Mouse (Mus musculus) limb, embryonic 11.5 days (tissue): ENCODE data around the gene Wdr35. TPM values are rescaled to one million over a fixed set of nuclear protein-coding genes. Genes with fewer than 3 reads are reported as not detected.

Experiments used
- ATAC-seq: fragments of 200-750 bp; cut with Nextera tagmentation; 2 replicates; pipeline ENCODE4 v1.8.0; 2017; ENCODE audit warnings: low read depth; ENCODE audit not compliant: insufficient number of reproducible peaks, low FRiP score, low TSS enrichment
- DNase-seq: peaks from one replicate; pipeline ENCODE4 v3.0.0-alpha.2; 2015; ENCODE audit warnings: low spot score
- H3K27ac ChIP-seq: fragments of 300-500 bp; sonication (generic); replicated peaks from 2 replicates; pipeline ENCODE4 v1.5.1; 2014; ENCODE audit warnings: low read depth, mild to moderate bottlenecking, low read length
- H3K27me3 ChIP-seq: fragments of 300-500 bp; sonication (generic); 2 replicates; pipeline ENCODE4 v1.6.1; 2014; ENCODE audit warnings: mild to moderate bottlenecking, low read length, mixed read lengths; ENCODE audit not compliant: control insufficient read depth, insufficient read depth
- H3K36me3 ChIP-seq: fragments of 300-500 bp; sonication (generic); 2 replicates; pipeline ENCODE4 v1.6.1; 2014; ENCODE audit warnings: mild to moderate bottlenecking, low read length, moderate library complexity, mixed read lengths; ENCODE audit not compliant: control insufficient read depth, insufficient read depth
- H3K4me1 ChIP-seq: fragments of 300-500 bp; sonication (generic); 2 replicates; pipeline ENCODE4 v1.6.1; 2014; ENCODE audit warnings: low read length, mixed read lengths; ENCODE audit not compliant: control insufficient read depth, insufficient read depth
- H3K4me2 ChIP-seq: fragments of 300-500 bp; sonication (generic); 2 replicates; pipeline ENCODE4 v1.6.1; 2014; ENCODE audit warnings: low read depth, mild to moderate bottlenecking, moderate library complexity; ENCODE audit not compliant: severe bottlenecking
- H3K4me3 ChIP-seq: fragments of 300-500 bp; sonication (generic); 2 replicates; pipeline ENCODE4 v1.5.1; 2014; ENCODE audit warnings: low read depth, low read length
- H3K9ac ChIP-seq: fragments of 300-500 bp; sonication (generic); 2 replicates; pipeline ENCODE4 v1.6.1; 2014; ENCODE audit warnings: mild to moderate bottlenecking, low read length
- H3K9me3 ChIP-seq: fragments of 300-500 bp; sonication (generic); 2 replicates; pipeline ENCODE4 v1.6.1; 2016; ENCODE audit warnings: low read length; ENCODE audit not compliant: control insufficient read depth
- WGBS: fragments of 180-500 bp; shearing (Covaris S2); extraction: QIAGEN DNeasy Blood & Tissue Kit; methylation state at CpG from one replicate; pipeline ENCODE4 v1.1.7; 2014; 5-methylcytosine and 5-hydroxymethylcytosine counted together
- polyA plus RNA-seq: library from polyadenylated mRNA; unstranded; fragments of >200 nt; fragmentation: Nextera tagmentation; extraction: Ambion mirVana; gene quantifications from 2 replicates; pipeline ENCODE4 v1.2.1, GENCODE M21; 2014

Gene Wdr35
- polyA plus RNA-seq, 1 experiment from 2014 or later = 27.3 TPM

GRCm38 (mm10) chr12:8941131-8941615 is 32.5 kb upstream of the Wdr35 start:
- DNase-seq (no peak), ATAC-seq (no peak)
- no peak overlapping the region for H3K9ac ChIP-seq
- H3K9me3 ChIP-seq = no peaks in the 10 kb centered on the region
- no peak overlapping the region for H3K4me3 ChIP-seq
- H3K27me3 ChIP-seq = no peaks in the 10 kb centered on the region
- H3K4me1 ChIP-seq = no peaks in the 10 kb centered on the region
- no peak overlapping the region for H3K27ac ChIP-seq
- whole genome bisulfite sequencing = 73% methylated on average over 4 of the region's 4 CpGs
- H3K4me2 ChIP-seq = no peak overlapping the region
- H3K36me3 ChIP-seq = peaks cover 8% of the 10 kb centered on the region; the same call in 1 of the 2 replicates

- no peak overlapping the region for H3K9ac ChIP-seq
- 60% methylated on average over 4 of the region's 4 CpGs for WGBS
- no peaks in the 10 kb centered on the region for H3K4me1 ChIP-seq
- ATAC-seq = no peak
- H3K27me3 ChIP-seq = no peaks in the 10 kb centered on the region
- no peak overlapping the region for H3K4me2 ChIP-seq
- no peaks in the 10 kb centered on the region for H3K9me3 ChIP-seq
- no peak overlapping the region for H3K4me3 ChIP-seq
- no peak for DNase-seq
- peaks cover 4% of the 10 kb centered on the region; the same call in 1 of the 2 replicates for H3K36me3 ChIP-seq
- no peak overlapping the region for H3K27ac ChIP-seq
Observed at GRCm38 (mm10) chr12:8941699-8942392, 31.8 kb upstream of the Wdr35 start.

GRCm38 (mm10) chr12:8947163-8947562 is 26.5 kb upstream of the Wdr35 start:
- Histone ChIP-seq H3K27ac (0 out of 2 replicates have a peak overlapping the region, but pooled peaks have one; percentile 14), H3K9ac (no peak overlapping the region), H3K4me3 (peak overlapping the region; percentile 50; the same call in 1 of the 2 replicates), H3K36me3 (no peaks in the 10 kb centered on the region), H3K4me1 (0 out of 2 replicates have a peak, but pooled peaks cover 2% of the 10 kb centered on the region), H3K9me3 (no peaks in the 10 kb centered on the region), H3K27me3 (no peaks in the 10 kb centered on the region), H3K4me2 (no peak overlapping the region; the same call in 1 of the 2 replicates)
- 65% methylated on average over 9 of the region's 9 CpGs for WGBS
- DNase-seq (no peak), ATAC-seq (no peak)

GRCm38 (mm10) chr12:8947714-8948464 is 25.8 kb upstream of the Wdr35 start, which contains the start of gene Matn3:
Gene Matn3, plus strand, starts transcription at chr12:8947929.
- Histone ChIP-seq H3K4me1 (0 out of 2 replicates have a peak, but pooled peaks cover 2% of the 10 kb centered on the region), H3K27ac (0 out of 2 replicates have a peak within 1 kb of the TSS, but pooled peaks have one; percentile 14), H3K9ac (peak within 1 kb of the TSS; percentile 66), H3K36me3 (no peaks in the 10 kb centered on the region), H3K4me3 (peak within 1 kb of the TSS; percentile 50), H3K9me3 (no peaks in the 10 kb centered on the region), H3K4me2 (peak within 1 kb of the TSS; percentile 99), H3K27me3 (no peaks in the 10 kb centered on the region)
- DNase-seq (peak; percentile 85), ATAC-seq (peak; percentile 60; the same call in 1 of the 2 replicates)
- under 1% methylated on average over 42 of the region's 42 CpGs for WGBS

- H3K9me3 ChIP-seq = no peaks in the 10 kb centered on the region
- no peak overlapping the region for H3K4me3 ChIP-seq
- 0 out of 2 replicates have a peak, but pooled peaks cover 3% of the 10 kb centered on the region for H3K27me3 ChIP-seq
- peaks cover 11% of the 10 kb centered on the region for H3K4me1 ChIP-seq
- no peak overlapping the region for H3K27ac ChIP-seq
- H3K9ac ChIP-seq = no peak overlapping the region
- H3K4me2 ChIP-seq = no peak overlapping the region
- WGBS = 44% methylated on average over 10 of the region's 10 CpGs
- no peak for DNase-seq
- H3K36me3 ChIP-seq = no peaks in the 10 kb centered on the region
- no peak for ATAC-seq
Observed at GRCm38 (mm10) chr12:8953136-8953535, 20.6 kb upstream of the Wdr35 start.

- 60% methylated on average over 9 of the region's 9 CpGs for WGBS
- 0 out of 2 replicates have a peak, but pooled peaks cover 3% of the 10 kb centered on the region for H3K27me3 ChIP-seq
- 0 out of 2 replicates have a peak overlapping the region, but pooled peaks have one; percentile 5 for H3K27ac ChIP-seq
- no peaks in the 10 kb centered on the region for H3K9me3 ChIP-seq
- no peak overlapping the region; the same call in 1 of the 2 replicates for H3K4me2 ChIP-seq
- ATAC-seq (no peak), DNase-seq (no peak)
- peaks cover 9% of the 10 kb centered on the region for H3K4me1 ChIP-seq
- H3K36me3 ChIP-seq = no peaks in the 10 kb centered on the region
- no peak overlapping the region for H3K9ac ChIP-seq
- H3K4me3 ChIP-seq = no peak overlapping the region
Observed at GRCm38 (mm10) chr12:8954161-8954561, 19.5 kb upstream of the Wdr35 start.

GRCm38 (mm10) chr12:8961607-8962316 is 11.9 kb upstream of the Wdr35 start:
- Histone ChIP-seq H3K27ac (no peak overlapping the region), H3K4me1 (peaks cover 5% of the 10 kb centered on the region; the same call in 1 of the 2 replicates), H3K4me2 (no peak overlapping the region), H3K9me3 (no peaks in the 10 kb centered on the region), H3K4me3 (no peak overlapping the region), H3K9ac (no peak overlapping the region), H3K27me3 (no peaks in the 10 kb centered on the region), H3K36me3 (no peaks in the 10 kb centered on the region)
- 51% methylated on average over 9 of the region's 9 CpGs for WGBS
- ATAC-seq (no peak), DNase-seq (no peak)

- no peak overlapping the region for H3K4me3 ChIP-seq
- WGBS = 13% methylated on average over 9 of the region's 9 CpGs
- H3K9me3 ChIP-seq = no peaks in the 10 kb centered on the region
- no peaks in the 10 kb centered on the region for H3K27me3 ChIP-seq
- H3K4me1 ChIP-seq = peaks cover 3% of the 10 kb centered on the region; the same call in 1 of the 2 replicates
- ATAC-seq = peak; percentile 87
- DNase-seq = peak; percentile 66
- H3K27ac ChIP-seq = no peak overlapping the region
- no peaks in the 10 kb centered on the region for H3K36me3 ChIP-seq
- H3K4me2 ChIP-seq = no peak overlapping the region
- no peak overlapping the region for H3K9ac ChIP-seq
Observed at GRCm38 (mm10) chr12:8969828-8970227, 3.9 kb upstream of the Wdr35 start.
